Mouse (Mus musculus): ENCODE data around the gene Elavl3. TPM values are rescaled to one million over a fixed set of nuclear protein-coding genes. Genes with fewer than 3 reads are reported as not detected.
A peak's percentile ranks its signal among the peaks of the same experiment; 100 is the strongest.

The Elavl3 gene
- total RNA-seq, 2 experiments from 2014 or later: 0.12 to 1.1 TPM

GRCm38 (mm10) chr9:22061339-22061738 is 9.5 kb upstream of the Elavl3 start:
- DNase-seq: no peak
- intact Hi-C loops (cut with DNase I): no loop called here

- intact Hi-C loops (cut with DNase I): no loop called here
- DNase-seq: peak; percentile 45 to 56
Measured at GRCm38 (mm10) chr9:22058011-22058424, 6.2 kb upstream of the Elavl3 start.

- intact Hi-C loops (cut with DNase I): no loop called here
- DNase-seq: no peak
Measured at GRCm38 (mm10) chr9:22057031-22057517, 5.3 kb upstream of the Elavl3 start.

GRCm38 (mm10) chr9:22056303-22056910 is 4.6 kb upstream of the Elavl3 start:
- intact Hi-C loops (cut with DNase I): no loop called here
- DNase-seq: no peak

GRCm38 (mm10) chr9:22055713-22056112 is 3.9 kb upstream of the Elavl3 start:
- intact Hi-C loops (cut with DNase I): no loop called here

GRCm38 (mm10) chr9:22054411-22055076 is 2.7 kb upstream of the Elavl3 start:
- intact Hi-C loops (cut with DNase I): no loop called here
- DNase-seq: peak; percentile 57 to 68

More at GRCm38 (mm10) chr9:22055713-22056112, 3.9 kb upstream of the Elavl3 start:
- DNase-seq: no peak

GRCm38 (mm10) chr9:22053657-22054056 is 1.8 kb upstream of the Elavl3 start:
- DNase-seq: no peak
- intact Hi-C loops (cut with DNase I): no loop called here

GRCm38 (mm10) chr9:22051161-22051957 is 464 bp downstream of the Elavl3 start:
- intact Hi-C loops (cut with DNase I): no loop called here
- no peak for DNase-seq

GRCm38 (mm10) chr9:22050351-22050889 is 1.4 kb downstream of the Elavl3 start:
- DNase-seq: peak; percentile 40 to 61
- intact Hi-C loops (cut with DNase I): no loop called here

- no peak for DNase-seq
- intact Hi-C loops (cut with DNase I): no loop called here
Measured at GRCm38 (mm10) chr9:22049721-22050270, 2.0 kb downstream of the Elavl3 start.

- no peak for DNase-seq
- intact Hi-C loops (cut with DNase I): no loop called here
Measured at GRCm38 (mm10) chr9:22049315-22049714, 2.5 kb downstream of the Elavl3 start.

GRCm38 (mm10) chr9:22047329-22047728 is 4.5 kb downstream of the Elavl3 start:
- intact Hi-C loops (cut with DNase I): no loop called here
- no peak for DNase-seq

- intact Hi-C loops (cut with DNase I): no loop called here
- DNase-seq: no peak
Measured at GRCm38 (mm10) chr9:22041832-22042231, 10.0 kb downstream of the Elavl3 start.

- DNase-seq: no peak
- intact Hi-C loops (cut with DNase I): no loop called here
Measured at GRCm38 (mm10) chr9:22037826-22038225, 14.0 kb downstream of the Elavl3 start.

GRCm38 (mm10) chr9:22035300-22036044 is 16.4 kb downstream of the Elavl3 start:
- DNase-seq: no peak
- intact Hi-C loops (cut with DNase I): no loop called here

- no peak for DNase-seq
- intact Hi-C loops (cut with DNase I): no loop called here
Measured at GRCm38 (mm10) chr9:22030386-22030785, 21.4 kb downstream of the Elavl3 start.

GRCm38 (mm10) chr9:22028467-22028866 is 23.4 kb downstream of the Elavl3 start:
- intact Hi-C loops (cut with DNase I): no loop called here
- no peak for DNase-seq

- intact Hi-C loops (cut with DNase I): no loop called here
Measured at GRCm38 (mm10) chr9:22024592-22024991, 27.2 kb downstream of the Elavl3 start.

GRCm38 (mm10) chr9:22017208-22017825 is 34.5 kb downstream of the Elavl3 start:
- DNase-seq: no peak
- intact Hi-C loops (cut with DNase I): no loop called here

More at GRCm38 (mm10) chr9:22024592-22024991, 27.2 kb downstream of the Elavl3 start:
- DNase-seq: no peak

Measured in heart, postnatal 14 days (tissue).